Mouse (Mus musculus): ENCODE results near the gene P2rx5.

P2rx5 gene

GRCm38 (mm10) chr11:73159957-73160810 lies at the start of gene P2rx5:
Gene P2rx5, plus strand, starts transcription at chr11:73160421.
- no peak for DNase-seq (ENCODE audit: low read depth, low spot score)

DNA sequence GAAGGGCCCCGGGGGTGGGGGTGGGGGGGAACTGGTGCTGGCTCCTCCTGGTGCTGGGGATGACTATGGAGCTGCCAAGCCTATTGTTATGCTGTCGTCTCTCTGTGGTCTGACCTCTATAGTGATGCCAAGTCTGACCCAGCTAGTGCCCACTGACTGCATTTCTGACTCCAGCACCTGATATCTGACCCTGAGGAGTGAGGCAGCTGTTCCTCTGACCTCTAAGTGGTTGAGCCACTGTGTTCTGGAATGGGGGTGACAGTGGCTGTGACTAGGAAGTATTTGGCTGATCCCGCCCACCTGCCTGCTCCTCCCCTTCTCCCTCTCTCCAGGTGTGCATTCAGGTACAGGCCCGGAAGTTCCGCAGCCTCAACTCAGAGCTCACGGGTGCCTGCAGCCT lies 48.8 kb upstream of the P2rx5 start:
- no peak for DNase-seq (ENCODE audit: low read depth, low spot score)

DNA sequence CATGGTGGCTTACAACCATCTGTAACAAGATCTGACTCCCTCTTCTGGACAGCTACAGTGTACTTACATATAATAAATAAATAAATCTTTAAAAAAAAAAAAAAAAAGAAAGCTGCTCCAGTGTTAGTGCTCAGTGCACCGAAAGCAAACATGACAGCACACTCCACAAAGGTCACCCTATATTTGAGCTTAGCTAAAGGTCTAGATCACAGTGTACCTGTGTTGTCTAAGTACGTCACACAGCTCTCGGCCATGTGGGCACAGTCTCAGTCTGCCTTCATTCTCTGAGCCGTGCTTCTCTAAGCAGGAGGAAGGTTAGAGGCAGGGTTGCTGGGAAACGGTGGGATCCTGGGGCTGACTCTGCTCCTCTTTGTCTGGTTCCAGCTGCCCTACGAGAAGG lies 33.7 kb upstream of the P2rx5 start:
- no peak for DNase-seq (ENCODE audit: low read depth, low spot score)

- no peak for DNase-seq (ENCODE audit: low read depth, low spot score)
These were observed 29.2 kb upstream of the P2rx5 start for GRCm38 (mm10) chr11:73131020-73131419.

DNA sequence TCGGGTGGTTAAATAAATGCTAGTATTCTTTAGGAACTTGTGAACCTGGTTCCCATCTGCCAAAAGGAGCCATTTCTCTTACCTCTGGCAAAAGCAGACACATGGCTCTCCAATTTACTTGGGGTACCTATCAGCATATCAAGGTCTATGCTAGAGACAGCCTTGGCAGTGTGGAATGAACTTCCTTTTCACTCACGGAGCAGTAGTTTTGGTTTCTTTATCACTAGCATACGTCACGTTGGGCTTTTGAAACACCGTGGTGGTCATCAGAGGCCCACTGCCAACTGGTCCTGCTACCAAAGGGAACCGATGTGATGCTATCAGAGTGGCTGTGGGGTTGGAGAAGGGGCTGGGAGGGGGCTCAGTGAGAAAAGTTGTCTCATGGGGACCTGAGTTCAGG lies 27.2 kb upstream of the P2rx5 start:
- DNase-seq (ENCODE audit: low read depth, low spot score), result no peak

DNA sequence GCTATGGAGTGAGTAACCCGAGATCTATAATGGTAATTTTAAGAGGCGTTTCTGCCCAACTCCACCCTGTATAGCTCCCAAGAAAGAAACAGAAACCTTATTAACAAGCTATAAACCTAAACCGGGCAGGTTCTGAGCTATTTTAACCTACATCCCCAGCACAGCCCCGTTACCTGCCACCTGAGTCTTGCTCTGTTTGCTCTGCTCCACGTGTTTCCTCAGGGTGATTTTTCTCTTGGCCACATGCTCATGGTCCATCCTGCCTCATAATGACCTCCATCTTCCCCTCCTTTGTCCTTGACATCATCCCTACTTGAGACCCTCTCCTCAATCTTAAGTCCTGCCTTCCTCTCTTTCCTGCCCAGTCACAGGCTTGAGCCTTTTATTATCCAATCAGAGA lies 26.0 kb upstream of the P2rx5 start:
- no peak for DNase-seq (ENCODE audit: low read depth, low spot score)

DNA sequence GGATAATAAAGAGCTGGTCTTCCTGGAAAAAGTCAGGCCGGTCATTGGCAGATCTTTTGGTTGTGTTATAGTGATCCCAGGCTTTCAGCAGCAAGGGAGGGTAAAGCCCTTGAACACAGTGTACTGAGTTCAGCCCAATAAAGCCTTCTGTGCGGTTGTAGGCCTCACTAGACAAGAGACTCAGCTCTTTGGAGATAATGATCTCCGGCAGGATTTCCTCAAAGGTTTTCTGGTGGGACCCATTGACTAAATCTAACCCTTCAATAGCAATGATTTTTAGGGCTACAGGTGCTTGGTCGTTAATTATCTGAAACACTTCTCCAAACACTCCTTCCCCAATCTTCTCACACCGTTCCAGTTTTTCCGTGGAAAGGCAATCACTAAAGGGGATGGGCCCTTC lies 23.6 kb upstream of the P2rx5 start:
- DNase-seq (ENCODE audit: low read depth, low spot score), result no peak

- no peak for DNase-seq (ENCODE audit: low read depth, low spot score)
These were observed 23.1 kb upstream of the P2rx5 start for GRCm38 (mm10) chr11:73137116-73137515.

DNA sequence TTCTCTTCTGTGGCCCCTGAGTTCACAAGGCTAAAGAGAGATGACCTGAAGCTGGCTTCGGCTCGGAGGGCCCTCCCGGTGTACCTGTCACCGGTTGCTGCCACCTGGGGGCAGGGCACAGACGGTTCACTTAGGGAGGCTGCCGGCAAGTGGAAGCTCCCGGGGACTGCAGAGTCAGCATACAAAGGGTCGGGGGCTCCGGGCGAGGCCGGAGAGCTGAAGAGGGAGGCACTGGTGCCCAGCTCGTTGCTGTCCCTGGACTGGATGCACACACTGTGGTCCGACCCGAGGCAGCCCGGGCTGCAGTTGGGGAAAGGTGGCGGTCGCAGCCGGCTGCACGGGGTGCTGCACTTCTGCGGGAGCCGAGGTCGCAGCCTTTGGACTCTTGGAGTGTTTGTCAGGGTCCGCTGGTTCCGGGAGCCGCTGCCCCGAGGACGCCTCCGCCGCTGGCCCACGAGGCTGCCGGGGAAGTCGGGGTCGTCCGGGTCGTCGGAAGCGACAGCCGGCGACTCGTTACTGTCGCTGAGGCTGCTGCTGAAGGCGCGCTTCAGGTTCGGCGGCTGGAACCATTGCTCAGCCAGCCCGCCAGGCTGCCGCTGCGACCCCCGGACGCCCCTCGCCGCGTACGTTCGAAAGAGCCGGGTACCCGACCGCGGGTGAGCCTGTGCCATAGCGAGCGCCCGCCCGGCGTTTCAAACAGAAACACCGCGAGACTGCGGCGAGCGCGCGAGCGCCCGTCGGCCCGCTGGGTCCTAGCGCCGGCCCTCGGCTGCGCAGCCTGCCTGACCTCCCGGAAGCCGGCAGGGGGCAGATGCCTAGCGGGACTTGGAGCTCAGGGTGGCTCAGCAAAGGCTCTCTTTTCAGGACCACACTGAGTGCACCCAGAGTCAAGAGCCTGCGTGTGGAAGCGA lies 22.4 kb upstream of the P2rx5 start, which contains the start of gene Haspin:
TSS of gene Haspin (minus strand) at position 704 of the 911 bp plus-strand sequence.
- DNase-seq (ENCODE audit: low read depth, low spot score), result peak; percentile 91

DNA sequence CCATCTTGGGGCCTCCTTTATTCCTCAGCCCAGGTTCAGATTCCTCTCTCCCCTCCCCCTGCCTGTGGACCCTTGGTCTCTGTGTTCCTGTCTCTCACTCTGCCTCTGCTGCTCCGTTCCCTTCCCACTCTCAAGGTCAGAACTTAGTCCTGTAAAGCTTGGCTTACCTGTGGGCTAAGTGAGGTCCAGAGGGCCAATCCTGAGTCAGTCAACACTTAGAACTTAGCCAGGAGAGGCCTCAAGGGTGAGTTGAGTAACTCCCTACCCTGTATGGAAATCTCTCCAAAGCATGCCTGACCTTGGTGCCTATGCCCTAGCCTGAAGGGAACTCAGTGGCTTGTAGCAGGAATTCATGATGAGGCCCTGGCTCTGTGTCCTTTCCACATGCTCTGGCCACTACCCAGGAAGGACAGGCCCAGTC lies 15.9 kb upstream of the P2rx5 start:
- no peak for DNase-seq (ENCODE audit: low read depth, low spot score)

DNA sequence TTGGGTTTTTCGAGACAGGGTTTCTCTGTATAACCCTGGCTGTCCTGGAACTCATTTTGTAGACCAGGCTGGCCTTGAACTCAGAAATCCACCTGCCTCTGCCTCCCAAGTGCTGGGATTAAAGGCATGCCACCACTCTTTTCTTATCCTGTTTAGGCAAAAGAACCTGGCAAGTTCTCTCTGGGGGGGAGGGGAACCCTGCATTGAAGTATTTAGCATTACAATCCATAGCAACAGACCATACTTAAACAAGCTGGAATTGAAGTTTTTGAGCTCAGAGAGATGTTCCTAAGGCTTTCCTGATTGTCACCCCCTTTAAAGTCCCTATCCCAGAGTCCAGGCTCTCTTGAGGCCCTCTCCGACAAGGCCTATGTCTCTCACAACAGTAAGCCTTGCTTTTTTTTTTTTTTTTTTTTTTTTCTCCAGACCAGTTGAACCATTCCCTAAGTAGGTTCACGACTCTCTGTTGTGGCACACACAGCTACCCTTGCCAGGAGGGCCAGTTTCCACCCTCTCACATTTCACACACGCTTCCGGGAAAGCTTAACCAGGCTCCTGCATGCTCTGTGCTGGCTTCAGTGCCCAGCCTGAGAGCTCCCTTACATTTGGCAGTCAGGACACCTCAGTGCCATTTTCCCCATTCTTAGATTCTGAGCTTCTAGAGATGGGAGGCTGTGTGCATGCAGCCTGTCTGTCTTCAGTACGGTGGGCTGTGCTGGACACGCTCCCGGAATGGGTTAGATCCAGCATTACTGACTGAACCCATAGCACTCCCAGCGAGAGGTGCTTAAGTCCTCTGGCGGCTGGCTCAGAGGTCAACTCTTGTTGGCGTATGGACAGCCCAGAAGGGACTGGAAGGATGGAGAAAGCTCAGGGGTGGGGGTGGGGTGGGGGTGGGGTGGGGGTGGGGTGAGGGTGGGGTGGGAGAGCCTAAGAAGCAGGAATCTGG lies 13.9 kb upstream of the P2rx5 start:
- no peak for DNase-seq (ENCODE audit: low read depth, low spot score)

DNA sequence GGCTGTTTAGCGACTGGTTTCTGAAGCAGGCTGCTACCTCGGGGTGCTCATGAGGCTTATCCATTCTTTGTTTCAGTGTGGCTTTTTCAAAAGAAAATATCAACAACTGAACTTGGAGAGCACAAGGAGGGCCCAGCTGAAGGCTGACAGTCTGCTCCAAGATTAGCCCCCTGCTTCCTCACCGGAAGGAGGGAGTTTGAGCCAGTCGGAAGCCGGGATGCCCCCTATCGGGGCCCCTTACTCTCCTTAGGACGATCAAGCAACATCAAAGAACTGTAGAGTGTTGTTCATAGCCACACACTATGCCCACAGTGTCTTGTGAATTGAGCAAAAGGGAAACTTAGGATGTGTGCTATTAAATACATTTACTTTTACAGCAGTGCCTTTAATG lies 13.3 kb upstream of the P2rx5 start:
- DNase-seq (ENCODE audit: low read depth, low spot score), result no peak

- DNase-seq (ENCODE audit: low read depth, low spot score), result no peak
These were observed 12.0 kb upstream of the P2rx5 start for GRCm38 (mm10) chr11:73148209-73148608.

- no peak for DNase-seq (ENCODE audit: low read depth, low spot score)
These were observed 5.2 kb upstream of the P2rx5 start for GRCm38 (mm10) chr11:73155071-73155470.

GRCm38 (mm10) chr11:73160811-73161200 lies 585 bp downstream of the P2rx5 start:
- no peak for DNase-seq (ENCODE audit: low read depth, low spot score)

DNA sequence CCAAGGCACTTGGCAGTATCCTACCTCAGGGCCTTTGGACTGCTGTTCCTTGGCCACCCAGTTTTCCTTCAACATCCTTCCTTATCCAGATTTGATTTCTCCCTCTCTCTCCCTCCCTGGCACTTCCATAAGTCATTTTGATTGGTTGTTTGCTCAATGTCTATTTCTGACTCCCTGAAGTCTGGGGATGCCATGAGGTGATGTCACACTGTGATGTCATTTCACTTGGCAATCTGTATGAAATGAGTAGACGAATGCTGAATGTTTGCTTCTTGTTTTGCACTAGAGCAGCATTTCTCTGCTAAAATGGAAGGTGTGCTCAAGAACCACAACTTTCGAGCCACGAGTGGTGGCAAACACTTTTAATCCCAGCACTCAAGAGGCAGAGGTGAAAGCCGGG lies 1.4 kb downstream of the P2rx5 start:
- no peak for DNase-seq (ENCODE audit: low read depth, low spot score)

GRCm38 (mm10) chr11:73162284-73162683 lies 2.1 kb downstream of the P2rx5 start:
- no peak for DNase-seq (ENCODE audit: low read depth, low spot score)

- DNase-seq (ENCODE audit: low read depth, low spot score), result no peak
These were observed 7.8 kb downstream of the P2rx5 start for GRCm38 (mm10) chr11:73168071-73168470.

DNA sequence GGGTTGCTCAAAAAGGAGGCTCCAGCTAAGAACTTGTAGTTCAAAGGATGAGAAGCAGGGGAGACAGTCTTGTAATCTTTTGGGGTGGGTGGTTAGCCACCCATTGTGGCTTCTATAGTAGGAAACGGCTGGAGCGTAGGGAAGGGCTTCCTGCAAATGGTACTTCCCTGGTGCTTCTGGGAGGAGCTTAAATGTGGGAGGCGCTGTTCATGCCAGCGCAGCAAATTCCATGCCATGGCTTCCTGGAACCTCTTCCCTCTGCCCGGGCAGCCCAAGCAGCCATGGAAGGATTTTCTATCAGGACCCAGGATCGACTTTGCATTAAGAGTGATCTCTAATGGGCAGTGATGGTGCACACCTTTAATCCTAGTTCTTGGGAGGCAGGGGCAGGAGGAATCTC lies 8.4 kb downstream of the P2rx5 start:
- no peak for DNase-seq (ENCODE audit: low read depth, low spot score)

DNA sequence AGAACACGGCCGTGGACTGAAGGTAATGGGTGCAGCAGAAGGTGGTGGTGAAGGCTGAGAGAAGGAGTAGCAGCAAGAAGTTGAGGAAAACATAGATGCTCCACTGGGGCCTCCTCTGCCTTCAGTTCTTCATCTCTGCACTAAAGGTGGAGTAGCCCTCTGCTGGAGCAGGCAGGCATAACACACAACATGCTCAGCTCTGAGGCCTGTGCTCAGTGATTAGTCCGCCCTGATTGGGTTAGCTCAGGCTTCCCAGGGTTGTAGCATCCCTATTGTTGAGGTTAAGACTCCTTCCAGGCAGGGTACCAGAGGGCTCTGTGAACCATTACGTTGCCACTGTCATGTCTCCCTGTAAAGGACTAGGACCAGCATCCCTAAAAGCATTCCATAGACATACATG lies 9.0 kb downstream of the P2rx5 start:
- peak; percentile 47 for DNase-seq (ENCODE audit: low read depth, low spot score)

- DNase-seq (ENCODE audit: low read depth, low spot score), result no peak
These were observed 12.0 kb downstream of the P2rx5 start for GRCm38 (mm10) chr11:73172186-73172585.

Data from forelimb bud, embryonic 11.5 days (tissue).